Mouse (Mus musculus): ENCODE results near the gene Fam217b. TPM values are rescaled to one million over a fixed set of nuclear protein-coding genes. Genes with fewer than 3 reads are reported as not detected.

The Fam217b gene
- polyA plus RNA-seq (2015; fragmentation: Nextera tagmentation; extraction: Ambion mirVana): 5.5 and 7.6 TPM in 2 replicates

DNA sequence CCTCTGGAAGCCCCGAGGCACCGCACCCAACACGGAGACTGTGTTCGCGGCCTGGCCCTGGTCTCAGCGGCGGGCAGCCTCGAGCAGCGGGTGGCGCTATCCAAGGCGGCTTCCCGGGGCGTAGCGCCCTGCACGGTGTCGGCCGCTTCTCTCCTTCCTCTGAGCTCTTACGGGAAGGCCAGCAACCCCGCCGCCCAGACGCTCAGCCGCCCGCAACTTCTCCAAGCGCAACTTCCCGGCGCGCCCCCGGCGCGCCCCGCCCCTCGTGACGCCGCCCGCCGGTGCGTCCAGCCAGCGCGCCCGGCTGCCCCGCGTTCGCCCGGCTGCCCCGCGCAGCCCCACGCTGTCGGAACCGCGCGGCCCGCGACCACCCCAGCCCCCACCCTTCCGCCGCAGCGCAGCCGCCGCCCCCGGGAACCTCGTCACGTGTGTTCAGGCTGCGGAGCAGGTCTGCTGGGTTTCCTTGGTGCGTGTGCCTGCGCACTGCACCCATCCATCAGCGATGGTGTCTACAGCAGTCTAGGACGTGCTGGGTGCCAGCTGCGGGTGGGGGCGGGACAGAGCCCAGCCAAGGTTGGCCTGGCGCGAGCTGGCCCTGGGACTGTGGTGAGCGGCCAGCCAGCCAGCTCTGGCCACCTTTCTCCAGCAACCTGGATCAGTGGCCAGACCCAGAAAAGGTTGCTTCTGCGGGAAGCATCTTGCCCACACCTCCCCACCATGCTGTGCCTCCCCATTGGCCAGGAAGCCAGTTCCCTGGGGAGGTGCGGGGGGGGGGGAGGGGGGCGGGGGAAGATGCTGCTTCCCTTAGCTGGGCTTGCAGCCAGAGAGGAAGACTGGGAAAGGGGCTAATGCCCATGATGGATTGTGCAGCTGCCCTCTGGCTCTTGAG, at the start of gene Fam217b, which contains the start of gene Ppp1r3d:
TSS of gene Fam217b (plus strand) at position 264 of the 889 bp plus-strand sequence.
TSS of gene Ppp1r3d (minus strand) at position 212 of the 889 bp plus-strand sequence.
- H3K4me1 ChIP-seq: peaks cover 72% of the 10 kb centered on the region
- peak; percentile 49 for ATAC-seq (ENCODE audit: extremely low read depth, insufficient number of reproducible peaks, low FRiP score, low TSS enrichment)
- H3K27me3 ChIP-seq (replicated peaks): peaks cover 14% of the 10 kb centered on the region; the same call in 1 of the 2 replicates
- peak within 1 kb of the TSS; percentile 97 for H3K4me2 ChIP-seq
- WGBS: under 1% methylated on average over 68 of the region's 74 CpGs
- peak within 1 kb of the TSS; percentile 94 for H3K27ac ChIP-seq (replicated peaks)
- H3K36me3 ChIP-seq: peaks cover 20% of the 10 kb centered on the region
- H3K4me3 ChIP-seq: peak within 1 kb of the TSS; percentile 62
- peak within 1 kb of the TSS; percentile 86 for H3K9ac ChIP-seq
- peaks cover 7% of the 10 kb centered on the region for H3K9me3 ChIP-seq

DNA sequence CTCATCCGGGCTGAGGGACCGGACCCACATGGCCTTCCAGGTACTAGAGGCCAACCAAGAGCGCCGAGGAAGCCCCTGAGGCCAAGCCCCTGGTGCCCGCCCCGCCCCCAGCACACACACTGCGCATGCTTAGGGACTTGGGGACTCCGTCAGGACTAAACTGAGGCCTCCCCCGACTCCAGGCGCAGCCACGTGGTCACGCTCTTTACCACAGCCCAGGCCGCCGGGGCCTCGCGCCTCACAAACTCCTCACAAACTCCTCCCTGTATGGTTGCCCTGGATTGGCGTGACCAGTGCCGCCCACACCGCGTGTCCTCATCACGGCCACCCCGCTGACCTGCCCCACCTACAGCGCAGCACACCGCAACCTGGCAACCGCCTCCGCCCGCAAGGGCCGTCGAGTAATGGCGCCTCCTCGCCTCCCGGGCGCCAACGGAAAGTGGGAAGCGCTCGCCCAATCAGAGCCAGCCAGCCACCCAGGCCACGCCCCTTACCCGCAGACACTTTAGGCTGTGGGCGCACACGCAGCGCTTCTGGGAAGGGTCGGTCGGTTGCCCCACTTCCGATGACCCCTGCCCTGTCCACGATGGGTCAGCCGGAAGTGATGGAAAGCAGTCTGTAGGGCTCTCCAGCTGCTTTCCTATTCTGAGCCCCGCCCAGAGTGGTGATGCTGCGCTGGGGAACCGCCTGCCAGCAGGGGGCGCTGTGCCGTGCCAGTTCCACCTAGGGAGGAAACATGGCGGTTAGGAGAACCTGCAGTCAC, 7.1 kb upstream of the Fam217b start, which contains the start of gene Sycp2:
TSS of gene Sycp2 (minus strand) at position 633 of the 763 bp plus-strand sequence.
- H3K27me3 ChIP-seq (replicated peaks): peaks cover 28% of the 10 kb centered on the region
- peak; percentile 65; the same call in 1 of the 2 replicates for ATAC-seq (ENCODE audit: extremely low read depth, insufficient number of reproducible peaks, low FRiP score, low TSS enrichment)
- no peak within 1 kb of the TSS for H3K4me2 ChIP-seq
- no peak within 1 kb of the TSS for H3K27ac ChIP-seq (replicated peaks)
- H3K4me1 ChIP-seq: peaks cover 27% of the 10 kb centered on the region
- WGBS: 73% methylated on average over 52 of the region's 52 CpGs
- H3K9ac ChIP-seq: no peak within 1 kb of the TSS
- no peak within 1 kb of the TSS for H3K4me3 ChIP-seq
- H3K36me3 ChIP-seq: no peaks in the 10 kb centered on the region
- no peaks in the 10 kb centered on the region for H3K9me3 ChIP-seq

DNA sequence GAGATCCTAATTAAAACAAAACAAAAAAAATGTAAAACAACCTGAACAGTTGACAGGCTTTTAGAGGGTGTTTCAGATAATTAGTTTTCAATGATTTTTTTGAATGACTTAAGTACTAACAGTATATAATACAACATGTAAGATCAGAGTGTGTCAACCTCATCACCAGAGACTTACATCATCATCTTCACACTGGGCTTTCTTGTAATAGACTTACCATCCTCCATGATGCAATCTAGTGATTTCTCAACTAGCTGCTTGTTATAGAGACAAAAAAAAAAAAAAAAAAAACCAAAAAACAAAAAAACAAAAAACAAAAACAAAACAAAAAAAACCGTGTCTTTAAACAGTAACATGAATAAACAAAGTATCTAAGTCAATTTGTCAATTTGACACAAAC, 5.3 kb upstream of the Fam217b start:
- no peak overlapping the region for H3K4me2 ChIP-seq

DNA sequence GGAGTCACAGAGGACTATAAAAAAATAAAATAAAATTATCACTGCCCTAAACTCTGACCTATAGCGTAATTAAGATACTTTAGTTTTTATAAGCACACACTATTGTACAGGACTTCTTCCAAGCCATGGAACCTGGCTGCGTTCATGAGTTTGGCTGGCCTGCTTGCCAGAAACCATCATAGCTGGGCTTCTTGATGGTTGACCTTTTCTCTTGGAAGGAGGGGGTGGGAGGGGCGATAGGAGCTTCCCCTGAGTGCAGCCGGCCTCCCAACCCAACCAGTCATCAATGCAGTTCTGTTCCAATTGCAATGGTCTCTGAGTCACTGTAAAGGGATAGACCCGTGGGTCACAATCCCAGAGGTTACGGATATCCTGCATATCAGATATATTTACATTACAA, 4.0 kb upstream of the Fam217b start:
- Histone ChIP-seq H3K4me3 (no peak overlapping the region), H3K9me3 (no peaks in the 10 kb centered on the region), H3K4me1 (peaks cover 50% of the 10 kb centered on the region), H3K27ac (replicated peaks) (no peak overlapping the region), H3K4me2 (no peak overlapping the region), H3K27me3 (replicated peaks) (peaks cover 28% of the 10 kb centered on the region), H3K36me3 (no peaks in the 10 kb centered on the region), H3K9ac (no peak overlapping the region)
- ATAC-seq (ENCODE audit: extremely low read depth, insufficient number of reproducible peaks, low FRiP score, low TSS enrichment): no peak
- 79% methylated on average over 6 of the region's 6 CpGs for WGBS

More for the DNA sequence above, 5.3 kb upstream of the Fam217b start:
- ATAC-seq (ENCODE audit: extremely low read depth, insufficient number of reproducible peaks, low FRiP score, low TSS enrichment): no peak
- WGBS: 38% methylated on average over 1 of the region's 1 CpGs
- Histone ChIP-seq H3K4me3 (no peak overlapping the region), H3K9me3 (no peaks in the 10 kb centered on the region), H3K9ac (no peak overlapping the region), H3K27ac (replicated peaks) (no peak overlapping the region), H3K4me1 (peaks cover 43% of the 10 kb centered on the region), H3K36me3 (no peaks in the 10 kb centered on the region), H3K27me3 (replicated peaks) (peaks cover 28% of the 10 kb centered on the region)

DNA sequence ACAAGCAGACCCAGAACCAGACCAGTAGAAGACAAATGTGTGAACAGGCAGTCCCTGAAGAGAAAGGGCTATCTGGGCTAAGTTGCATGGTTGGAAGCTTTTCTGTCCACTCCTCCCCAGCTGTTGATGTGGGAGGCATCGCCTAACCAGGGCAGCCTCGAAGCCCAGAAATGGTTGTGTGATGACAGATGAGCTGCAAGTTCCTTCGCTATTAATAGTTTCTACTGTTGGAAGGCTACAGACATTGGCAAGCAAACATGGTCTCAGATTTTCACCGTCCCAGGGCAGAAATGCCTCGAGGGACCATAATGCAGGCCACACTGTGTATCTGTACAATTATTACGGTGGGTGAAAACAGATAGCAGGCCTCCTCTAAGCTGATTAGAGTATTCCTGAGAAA, 1.7 kb upstream of the Fam217b start:
- 11% methylated on average over 6 of the region's 6 CpGs for WGBS
- H3K4me1 ChIP-seq: peaks cover 73% of the 10 kb centered on the region

DNA sequence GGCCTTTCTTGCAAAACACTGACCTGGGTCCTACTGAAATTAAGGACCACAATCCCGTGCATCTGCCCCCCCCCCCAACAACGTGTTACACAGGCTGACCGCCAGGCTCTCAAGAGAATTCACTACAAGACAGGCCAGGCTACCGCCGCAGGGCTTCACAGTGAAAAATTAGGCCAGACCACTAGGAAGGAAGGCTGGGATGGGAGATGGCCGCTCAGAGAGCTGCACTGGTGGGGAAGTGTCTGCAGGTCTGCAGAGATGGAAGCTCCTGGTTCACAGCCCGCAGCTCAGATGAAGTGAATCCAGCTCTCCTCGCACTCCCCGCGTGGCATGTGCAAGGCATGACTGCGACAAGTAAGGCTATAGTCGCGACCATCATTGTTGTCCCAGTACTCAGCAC, 1.2 kb upstream of the Fam217b start:
- peaks cover 4% of the 10 kb centered on the region; the same call in 1 of the 2 replicates for H3K9me3 ChIP-seq
- H3K4me3 ChIP-seq: peak overlapping the region; percentile 62
- peak overlapping the region; percentile 86 for H3K9ac ChIP-seq
- peak overlapping the region; percentile 94 for H3K27ac ChIP-seq (replicated peaks)
- 33% methylated on average over 13 of the region's 13 CpGs for WGBS
- H3K36me3 ChIP-seq: peaks cover 7% of the 10 kb centered on the region
- peaks cover 73% of the 10 kb centered on the region for H3K4me1 ChIP-seq
- peak overlapping the region; percentile 97 for H3K4me2 ChIP-seq
- peaks cover 21% of the 10 kb centered on the region; the same call in 1 of the 2 replicates for H3K27me3 ChIP-seq (replicated peaks)
- no peak for ATAC-seq (ENCODE audit: extremely low read depth, insufficient number of reproducible peaks, low FRiP score, low TSS enrichment)

More for the DNA sequence above, 1.7 kb upstream of the Fam217b start:
- Histone ChIP-seq H3K36me3 (peaks cover 2% of the 10 kb centered on the region), H3K9ac (peak overlapping the region; percentile 86), H3K27ac (replicated peaks) (peak overlapping the region; percentile 94), H3K4me3 (peak overlapping the region; percentile 62), H3K9me3 (peaks cover under 1% of the 10 kb centered on the region; the same call in 1 of the 2 replicates), H3K4me2 (peak overlapping the region; percentile 97), H3K27me3 (replicated peaks) (peaks cover 21% of the 10 kb centered on the region; the same call in 1 of the 2 replicates)
- no peak for ATAC-seq (ENCODE audit: extremely low read depth, insufficient number of reproducible peaks, low FRiP score, low TSS enrichment)

DNA sequence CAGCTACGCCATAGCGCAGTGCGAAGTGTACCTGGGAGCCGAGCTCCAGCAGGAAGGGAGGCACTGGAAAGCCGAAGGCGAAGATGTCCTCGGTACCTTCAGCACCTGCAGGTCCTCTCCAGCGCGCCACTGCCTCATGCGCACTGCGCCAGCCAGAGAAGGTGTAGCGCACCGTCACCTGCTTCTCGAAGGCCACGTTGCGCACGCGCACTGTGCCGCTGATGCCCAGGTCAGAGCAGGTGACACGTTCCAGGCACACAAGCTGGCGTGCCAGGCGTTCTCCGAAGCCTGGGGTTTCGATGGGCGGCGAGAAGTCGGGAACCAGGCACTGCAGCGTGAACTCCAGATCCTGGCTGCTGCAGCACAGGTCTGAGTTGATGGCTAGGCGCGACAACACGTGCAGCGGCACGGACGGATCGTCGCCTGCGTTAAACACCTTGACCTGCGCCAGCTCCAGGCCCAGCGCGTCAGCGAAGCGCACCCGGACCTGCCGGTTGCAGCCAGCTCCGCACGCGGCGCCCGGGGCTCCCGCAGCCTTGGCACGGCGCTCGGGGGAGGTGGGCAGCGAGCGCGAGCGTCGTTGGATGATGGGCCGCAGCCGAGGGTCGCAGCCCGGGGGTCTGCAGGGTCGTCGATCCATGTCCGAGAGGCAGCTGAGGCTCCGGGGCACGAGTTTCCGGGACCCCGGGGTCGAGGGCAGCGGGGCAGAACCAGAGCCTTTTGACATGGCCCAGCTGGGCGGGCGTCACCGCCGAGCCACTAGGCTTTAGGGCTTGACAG, 653 bp upstream of the Fam217b start:
- peak overlapping the region; percentile 86 for H3K9ac ChIP-seq
- no peak for ATAC-seq (ENCODE audit: extremely low read depth, insufficient number of reproducible peaks, low FRiP score, low TSS enrichment)
- H3K4me3 ChIP-seq: peak overlapping the region; percentile 62
- H3K27ac ChIP-seq (replicated peaks): peak overlapping the region; percentile 94
- H3K4me2 ChIP-seq: peak overlapping the region; percentile 97
- peaks cover 7% of the 10 kb centered on the region for H3K9me3 ChIP-seq
- peaks cover 15% of the 10 kb centered on the region; the same call in 1 of the 2 replicates for H3K27me3 ChIP-seq (replicated peaks)
- H3K36me3 ChIP-seq: peaks cover 12% of the 10 kb centered on the region
- 13% methylated on average over 69 of the region's 75 CpGs for WGBS
- peaks cover 73% of the 10 kb centered on the region for H3K4me1 ChIP-seq

DNA sequence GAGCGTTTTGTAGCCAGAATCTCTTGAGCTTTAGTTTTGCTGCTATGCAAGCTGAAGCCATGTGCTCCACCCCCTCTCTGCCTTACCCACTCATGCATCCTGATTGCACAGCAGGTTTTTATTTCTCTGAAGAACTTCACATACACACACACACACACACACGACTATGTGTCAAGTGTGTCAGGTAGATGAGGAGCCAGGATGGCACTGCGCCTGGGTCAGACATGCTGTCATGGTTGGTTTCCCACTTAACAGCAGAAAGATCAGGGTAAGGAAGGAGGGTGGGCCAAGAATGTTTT, 775 bp downstream of the Fam217b start:
- Histone ChIP-seq H3K4me3 (peak overlapping the region; percentile 62), H3K36me3 (peaks cover 22% of the 10 kb centered on the region), H3K9me3 (peaks cover 7% of the 10 kb centered on the region), H3K27me3 (replicated peaks) (peaks cover 14% of the 10 kb centered on the region; the same call in 1 of the 2 replicates), H3K9ac (peak overlapping the region; percentile 86; the same call in 1 of the 2 replicates), H3K27ac (replicated peaks) (peak overlapping the region; percentile 94), H3K4me2 (peak overlapping the region; percentile 97), H3K4me1 (peaks cover 67% of the 10 kb centered on the region)
- 27% methylated on average over 3 of the region's 3 CpGs for WGBS
- no peak for ATAC-seq (ENCODE audit: extremely low read depth, insufficient number of reproducible peaks, low FRiP score, low TSS enrichment)

DNA sequence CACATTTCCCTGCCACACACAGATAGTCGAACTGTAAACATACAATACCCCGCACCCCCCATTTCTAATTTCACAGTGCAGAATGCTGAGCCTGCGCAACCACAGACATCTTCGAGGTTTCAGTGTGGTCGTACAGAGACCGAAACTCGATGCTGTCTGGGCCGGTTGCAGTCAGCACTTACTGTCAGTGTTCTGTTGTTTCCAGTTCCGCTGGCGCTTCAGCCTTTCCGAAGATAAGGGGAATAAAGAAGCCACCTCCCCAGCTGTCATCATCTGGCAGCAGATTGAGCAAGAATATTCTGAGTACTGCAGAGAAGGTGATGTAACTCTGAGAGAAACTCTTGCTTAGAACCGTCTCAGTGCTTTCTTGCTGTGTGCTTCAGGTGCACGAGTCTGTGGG, 2.1 kb downstream of the Fam217b start:
- peaks cover 67% of the 10 kb centered on the region for H3K4me1 ChIP-seq
- peaks cover 30% of the 10 kb centered on the region for H3K36me3 ChIP-seq
- no peak for ATAC-seq (ENCODE audit: extremely low read depth, insufficient number of reproducible peaks, low FRiP score, low TSS enrichment)
- H3K27ac ChIP-seq (replicated peaks): 0 out of 2 replicates have a peak overlapping the region, but pooled peaks have one; percentile 0
- peaks cover 1% of the 10 kb centered on the region; the same call in 1 of the 2 replicates for H3K27me3 ChIP-seq (replicated peaks)
- peak overlapping the region; percentile 33; the same call in 1 of the 2 replicates for H3K9ac ChIP-seq
- H3K9me3 ChIP-seq: peaks cover 7% of the 10 kb centered on the region
- H3K4me3 ChIP-seq: no peak overlapping the region
- peak overlapping the region; percentile 18 for H3K4me2 ChIP-seq
- 30% methylated on average over 13 of the region's 13 CpGs for WGBS

DNA sequence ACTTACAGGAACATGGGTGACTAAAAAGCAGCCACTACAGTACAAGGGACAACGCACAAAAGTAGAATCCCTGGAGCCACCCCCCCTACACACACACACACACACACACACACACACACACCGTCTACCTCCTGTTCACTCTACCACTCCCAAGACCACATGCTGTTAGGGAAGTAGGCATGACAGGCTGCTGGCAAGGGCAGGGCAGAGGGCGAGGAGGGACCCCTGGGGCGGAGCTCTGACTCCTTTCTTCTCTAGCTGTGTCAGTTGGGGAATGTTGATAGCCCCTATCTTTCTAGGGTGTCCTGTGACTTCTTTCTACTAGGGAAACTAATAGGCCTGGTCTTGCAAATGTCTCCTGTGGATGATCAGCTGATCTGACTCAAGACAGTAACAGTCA, 2.6 kb downstream of the Fam217b start:
- 37% methylated on average over 4 of the region's 4 CpGs for WGBS
- H3K4me1 ChIP-seq: peaks cover 67% of the 10 kb centered on the region
- no peak overlapping the region for H3K27ac ChIP-seq (replicated peaks)
- H3K9ac ChIP-seq: no peak overlapping the region
- peaks cover 30% of the 10 kb centered on the region for H3K36me3 ChIP-seq
- ATAC-seq (ENCODE audit: extremely low read depth, insufficient number of reproducible peaks, low FRiP score, low TSS enrichment): no peak
- peaks cover 7% of the 10 kb centered on the region for H3K9me3 ChIP-seq
- H3K4me3 ChIP-seq: no peak overlapping the region
- H3K27me3 ChIP-seq (replicated peaks): no peaks in the 10 kb centered on the region; the same call in 1 of the 2 replicates
- H3K4me2 ChIP-seq: 0 out of 2 replicates have a peak overlapping the region, but pooled peaks have one; percentile 18
